11 mouse cellular contexts compared by ENCODE assay signal in genomic region chr13:25695017-25695604, GRCm38 (mm10).
DNase-seq lines count a peak whose midpoint lies in the region; ATAC-seq lines count a peak whose summit lies in the region.
"Had no signal": no experiment of that assay in that cellular context is flagged by ENCODE, and none has a peak within 500 bp of the region (broad histone marks: within the 10 kb centered on the region; RNA-seq: fewer than 3 reads in every experiment).

No protein-coding gene starts in this region.

- no peak overlapping the region for H3K27ac ChIP-seq in heart, embryonic 12.5 days (ENCODE audit: poor library complexity, severe bottlenecking)
- H3K27ac ChIP-seq: embryonic facial prominence, embryonic 13.5 days; liver, embryonic 12.5 days had no signal

- H3K27me3 ChIP-seq in heart, embryonic 12.5 days (replicated peaks) = no peaks in the 10 kb centered on the region
- H3K27me3 ChIP-seq: embryonic facial prominence, embryonic 13.5 days; liver, embryonic 12.5 days had no signal

- intact Hi-C loops in left cerebral cortex, postnatal 14 days (cut with DNase I) = no loop called here

- H3K4me2 ChIP-seq in heart, embryonic 12.5 days = no peak overlapping the region
- H3K4me2 ChIP-seq: embryonic facial prominence, embryonic 13.5 days; heart, embryonic 11.5 days; liver, embryonic 12.5 days had no signal

- no peaks in the 10 kb centered on the region for H3K9me3 ChIP-seq in heart, embryonic 12.5 days (replicated peaks)
- H3K9me3 ChIP-seq: embryonic facial prominence, embryonic 13.5 days; liver, embryonic 12.5 days had no signal

- H3K4me3 ChIP-seq in heart, embryonic 12.5 days = no peak overlapping the region
- H3K4me3 ChIP-seq: embryonic facial prominence, embryonic 13.5 days; liver, embryonic 12.5 days had no signal

- no peak for ATAC-seq in heart, embryonic 12.5 days (ENCODE audit: insufficient number of reproducible peaks, low FRiP score)
- ATAC-seq: liver, embryonic 12.5 days had no signal

- WGBS in heart, embryonic 12.5 days = 81% methylated on average over 14 of the region's 14 CpGs

- H3K4me1 ChIP-seq in heart, embryonic 12.5 days (replicated peaks) = no peaks in the 10 kb centered on the region
- H3K4me1 ChIP-seq: embryonic facial prominence, embryonic 13.5 days; liver, embryonic 12.5 days had no signal

- H3K9ac ChIP-seq in heart, embryonic 12.5 days = no peak overlapping the region
- H3K9ac ChIP-seq: embryonic facial prominence, embryonic 13.5 days; liver, embryonic 12.5 days had no signal

- peak; percentile 5 for DNase-seq in gastrocnemius, postnatal 10 days
- no peak for DNase-seq in gastrocnemius, adult 18-20 months (ENCODE audit: low spot score)
- peak; percentile 74 for DNase-seq in brain, adult 2 months (ENCODE audit: low read depth, low spot score)
- DNase-seq in frontal cortex, adult 2 months (ENCODE audit: extremely low spot score in 1 of 2, low spot score in 1 of 2) = peak; percentile 46 to 79
- DNase-seq in left cerebral cortex, postnatal 14 days (ENCODE audit: low spot score in 2 of 2) = peak; percentile 72 to 74
- no peak for DNase-seq in B cell, adult 2 months
- DNase-seq in ovary, postnatal 10 days (ENCODE audit: low spot score) = no peak

- no peaks in the 10 kb centered on the region for H3K36me3 ChIP-seq in heart, embryonic 12.5 days
- H3K36me3 ChIP-seq: embryonic facial prominence, embryonic 13.5 days; liver, embryonic 12.5 days had no signal

Comparison
In these comparisons a context has a peak if more than half of its experiments do, and no peak if none do; other contexts are left out.
1. DNase-seq: peak in gastrocnemius, postnatal 10 days (single experiment), brain, adult 2 months (single experiment), frontal cortex, adult 2 months (2 of 2) and left cerebral cortex, postnatal 14 days (2 of 2); none in gastrocnemius, adult 18-20 months (single experiment), B cell, adult 2 months (0 of 2) and ovary, postnatal 10 days (single experiment).